Mouse (Mus musculus): ENCODE data around the gene Rnf167. TPM values are rescaled to one million over a fixed set of nuclear protein-coding genes. Genes with fewer than 3 reads are reported as not detected.

Rnf167 gene
- total RNA-seq, 2 experiments from 2014 or later = 62.2 to 62.7 TPM

GRCm38 (mm10) chr11:70652029-70652883 lies 5.2 kb downstream of the Rnf167 start:
- no peak for DNase-seq (ENCODE audit: extremely low spot score in 1 of 2, low spot score in 2 of 2)
- intact Hi-C loops (cut with DNase I) = no loop called here

DNA sequence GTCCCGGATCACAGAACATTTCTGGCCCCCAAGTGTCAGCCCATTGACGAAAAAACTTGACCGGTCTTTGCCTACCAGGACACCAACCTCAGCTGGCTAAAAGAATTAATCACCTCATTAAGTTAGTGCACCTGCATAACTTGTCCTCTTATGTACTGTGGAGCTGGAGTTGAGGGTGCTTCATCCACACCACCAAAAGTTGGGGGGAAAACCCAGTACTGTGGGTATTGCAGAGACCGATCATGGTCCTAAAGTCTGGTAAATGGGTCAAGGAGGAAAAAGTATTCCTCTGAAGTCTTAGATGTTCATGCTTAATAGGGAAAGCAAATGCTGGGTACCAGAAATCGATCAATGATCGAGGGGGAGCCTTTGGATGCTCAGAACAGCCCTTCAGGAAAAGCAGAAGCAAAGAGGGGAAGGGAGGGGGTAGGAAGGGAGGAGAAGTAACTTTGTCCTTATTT lies 5.9 kb downstream of the Rnf167 start:
- intact Hi-C loops (cut with DNase I) = no loop called here
- no peak for DNase-seq (ENCODE audit: extremely low spot score in 1 of 2, low spot score in 2 of 2)

DNA sequence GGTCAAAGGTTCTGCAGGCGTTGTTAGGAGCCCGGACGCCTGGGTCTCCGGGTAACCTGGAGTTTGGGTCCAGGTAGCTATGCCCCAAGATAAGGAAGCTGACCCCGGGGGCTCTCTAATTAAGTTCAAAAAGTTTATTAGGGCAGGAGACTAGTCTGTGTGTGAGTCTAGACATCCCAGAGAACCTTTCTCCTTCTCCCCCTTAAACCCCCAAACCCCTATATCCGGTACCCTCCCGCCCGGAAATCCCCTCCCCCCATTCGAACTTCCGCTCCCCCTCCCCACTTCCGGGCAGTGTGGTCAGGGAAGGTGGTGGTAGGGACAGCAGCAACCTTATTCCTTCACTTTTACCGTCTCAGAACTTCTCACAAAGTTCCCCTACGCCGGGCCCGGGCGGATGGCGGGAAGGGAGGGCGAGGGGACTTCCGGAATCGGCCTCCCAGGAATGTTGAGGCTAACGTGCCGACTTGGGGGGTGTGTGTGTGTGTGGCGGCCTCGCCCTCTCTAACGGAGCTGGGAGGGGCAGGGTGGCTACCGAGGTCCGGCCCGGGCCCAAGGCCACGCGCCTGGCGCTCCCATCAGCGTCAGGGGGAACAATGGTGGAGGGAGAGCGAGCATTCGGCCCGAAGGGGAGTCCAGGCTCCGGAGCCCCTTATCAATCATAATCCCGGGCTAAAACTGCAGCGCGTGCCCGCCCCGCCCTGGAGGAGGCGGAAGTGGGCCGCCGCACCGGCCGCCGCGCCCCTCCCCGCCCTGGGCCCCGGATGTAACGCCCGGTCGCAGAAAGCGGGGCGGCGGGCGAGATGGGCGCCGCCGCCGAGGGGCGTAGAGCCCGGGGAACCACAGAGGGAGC lies 6.5 kb downstream of the Rnf167 start:
- peak in 1 of 2 experiments; percentile 83 for DNase-seq (ENCODE audit: extremely low spot score in 1 of 2, low spot score in 2 of 2)
- intact Hi-C loops (cut with DNase I) = no loop called here

GRCm38 (mm10) chr11:70654198-70654922 lies 7.3 kb downstream of the Rnf167 start, which contains the start of gene Pfn1:
TSS of gene Pfn1 (minus strand) at chr11:70654644.
- peak in 1 of 2 experiments; percentile 89 for DNase-seq (ENCODE audit: extremely low spot score in 1 of 2, low spot score in 2 of 2)
- intact Hi-C loops (cut with DNase I) = no loop called here

- peak; percentile 56 to 91 for DNase-seq (ENCODE audit: extremely low spot score in 1 of 2, low spot score in 2 of 2)
- intact Hi-C loops (cut with DNase I) = no loop called here
Measured at GRCm38 (mm10) chr11:70654923-70655570, 8.0 kb downstream of the Rnf167 start.

- intact Hi-C loops (cut with DNase I) = no loop called here
- peak in 1 of 2 experiments; percentile 76 for DNase-seq (ENCODE audit: extremely low spot score in 1 of 2, low spot score in 2 of 2)
Measured at GRCm38 (mm10) chr11:70655571-70656455, 8.8 kb downstream of the Rnf167 start.

- intact Hi-C loops (cut with DNase I) = no loop called here
- DNase-seq (ENCODE audit: extremely low spot score in 1 of 2, low spot score in 2 of 2) = peak in 1 of 2 experiments; percentile 64
Measured at GRCm38 (mm10) chr11:70656456-70656927, 9.5 kb downstream of the Rnf167 start.

- peak in 1 of 2 experiments; percentile 65 for DNase-seq (ENCODE audit: extremely low spot score in 1 of 2, low spot score in 2 of 2)
- intact Hi-C loops (cut with DNase I) = no loop called here
Measured at GRCm38 (mm10) chr11:70656964-70657363, 9.9 kb downstream of the Rnf167 start, which contains the start of gene Eno3. TSS of gene Eno3 (plus strand) at chr11:70657202.

DNA sequence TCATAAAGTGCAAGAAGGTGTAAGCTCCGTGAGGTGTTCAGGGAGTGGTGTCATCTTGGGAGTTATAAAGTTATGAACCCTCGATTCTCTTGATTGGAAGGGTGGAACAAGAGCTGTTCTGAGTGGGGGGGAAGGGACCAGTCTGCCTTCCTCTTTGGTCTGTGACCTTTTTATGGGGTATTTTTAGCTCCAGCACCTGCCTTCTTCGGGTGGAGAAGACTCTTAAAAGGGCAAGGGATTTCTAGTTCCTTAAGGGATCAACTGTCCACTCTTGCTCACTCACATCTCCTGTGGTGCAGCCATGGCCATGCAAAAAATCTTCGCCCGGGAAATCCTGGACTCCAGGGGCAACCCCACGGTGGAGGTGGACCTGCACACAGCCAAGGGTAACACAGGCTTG lies 10.5 kb downstream of the Rnf167 start:
- DNase-seq (ENCODE audit: extremely low spot score in 1 of 2, low spot score in 2 of 2) = no peak
- intact Hi-C loops (cut with DNase I) = no loop called here

DNA sequence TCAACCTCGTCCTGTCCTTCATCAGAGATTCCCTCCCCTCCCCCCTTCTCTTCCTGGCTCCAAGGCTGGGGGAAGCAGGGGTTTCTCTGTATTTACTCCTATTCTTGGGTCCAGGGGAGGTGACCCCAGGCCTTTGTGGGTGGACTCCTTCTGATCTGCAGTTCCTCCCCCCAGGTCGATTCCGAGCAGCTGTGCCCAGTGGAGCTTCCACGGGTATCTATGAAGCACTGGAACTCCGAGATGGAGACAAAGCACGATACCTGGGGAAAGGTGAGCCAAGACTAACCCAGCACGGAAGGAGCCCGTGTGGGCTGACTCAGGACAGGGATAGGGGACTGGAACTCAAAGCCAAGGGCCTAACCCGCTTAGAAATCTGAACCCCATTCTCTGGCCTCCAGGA lies 11.0 kb downstream of the Rnf167 start:
- peak in 1 of 2 experiments; percentile 18 for DNase-seq (ENCODE audit: extremely low spot score in 1 of 2, low spot score in 2 of 2)
- intact Hi-C loops (cut with DNase I) = no loop called here

DNA sequence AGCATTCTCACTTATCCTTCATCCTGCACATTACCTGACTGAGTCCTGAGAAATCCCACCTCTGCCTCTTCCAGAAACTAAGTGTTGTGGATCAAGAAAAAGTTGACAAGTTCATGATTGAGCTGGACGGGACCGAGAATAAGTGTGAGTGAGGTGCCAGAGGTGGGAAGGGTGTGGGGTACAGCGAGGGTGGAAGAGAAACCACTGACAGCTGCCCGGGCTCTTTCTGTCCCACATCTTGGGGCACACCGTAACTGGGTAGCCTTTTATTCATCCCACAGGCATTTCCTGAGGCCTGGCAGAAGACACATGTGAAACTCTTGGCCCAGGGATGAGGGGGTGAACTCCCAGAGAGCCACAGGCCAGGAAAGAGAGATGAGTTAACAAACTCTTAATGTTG lies 11.5 kb downstream of the Rnf167 start:
- intact Hi-C loops (cut with DNase I) = no loop called here

DNA sequence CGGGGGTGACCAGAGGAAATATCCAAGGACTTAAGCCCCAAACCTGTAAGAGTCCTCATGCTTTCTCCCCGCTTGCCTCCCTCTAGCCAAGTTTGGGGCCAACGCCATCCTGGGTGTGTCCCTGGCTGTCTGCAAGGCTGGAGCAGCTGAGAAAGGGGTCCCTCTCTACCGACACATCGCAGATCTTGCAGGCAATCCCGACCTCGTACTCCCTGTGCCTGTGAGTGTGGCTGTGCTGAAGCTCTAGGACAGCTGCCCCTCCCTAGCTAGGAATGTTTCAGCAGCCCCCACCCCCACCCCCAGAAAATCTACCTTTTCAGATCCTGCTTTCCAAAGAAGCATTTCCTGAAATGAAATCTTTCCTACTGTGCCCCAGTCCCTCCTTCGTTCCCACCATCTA lies 11.9 kb downstream of the Rnf167 start:
- intact Hi-C loops (cut with DNase I) = no loop called here

More for the DNA sequence above, 11.5 kb downstream of the Rnf167 start:
- peak in 1 of 2 experiments; percentile 13 for DNase-seq (ENCODE audit: extremely low spot score in 1 of 2, low spot score in 2 of 2)

GRCm38 (mm10) chr11:70660571-70660970 lies 13.5 kb downstream of the Rnf167 start:
- peak in 1 of 2 experiments; percentile 12 for DNase-seq (ENCODE audit: extremely low spot score in 1 of 2, low spot score in 2 of 2)
- intact Hi-C loops (cut with DNase I) = no loop called here

More for the DNA sequence above, 11.9 kb downstream of the Rnf167 start:
- DNase-seq (ENCODE audit: extremely low spot score in 1 of 2, low spot score in 2 of 2) = peak in 1 of 2 experiments; percentile 22

GRCm38 (mm10) chr11:70663101-70663500 lies 16.1 kb downstream of the Rnf167 start:
- DNase-seq (ENCODE audit: extremely low spot score in 1 of 2, low spot score in 2 of 2) = no peak
- intact Hi-C loops (cut with DNase I) = no loop called here

GRCm38 (mm10) chr11:70663957-70664356 lies 16.9 kb downstream of the Rnf167 start:
- no peak for DNase-seq (ENCODE audit: extremely low spot score in 1 of 2, low spot score in 2 of 2)
- intact Hi-C loops (cut with DNase I) = no loop called here

GRCm38 (mm10) chr11:70664741-70665140 lies 17.7 kb downstream of the Rnf167 start:
- no peak for DNase-seq (ENCODE audit: extremely low spot score in 1 of 2, low spot score in 2 of 2)
- intact Hi-C loops (cut with DNase I) = no loop called here

- no peak for DNase-seq (ENCODE audit: extremely low spot score in 1 of 2, low spot score in 2 of 2)
- intact Hi-C loops (cut with DNase I) = no loop called here
Measured at GRCm38 (mm10) chr11:70666687-70667086, 19.7 kb downstream of the Rnf167 start.
